Comparison of ENCODE assay signal across 10 mouse cellular contexts in the genomic region with DNA sequence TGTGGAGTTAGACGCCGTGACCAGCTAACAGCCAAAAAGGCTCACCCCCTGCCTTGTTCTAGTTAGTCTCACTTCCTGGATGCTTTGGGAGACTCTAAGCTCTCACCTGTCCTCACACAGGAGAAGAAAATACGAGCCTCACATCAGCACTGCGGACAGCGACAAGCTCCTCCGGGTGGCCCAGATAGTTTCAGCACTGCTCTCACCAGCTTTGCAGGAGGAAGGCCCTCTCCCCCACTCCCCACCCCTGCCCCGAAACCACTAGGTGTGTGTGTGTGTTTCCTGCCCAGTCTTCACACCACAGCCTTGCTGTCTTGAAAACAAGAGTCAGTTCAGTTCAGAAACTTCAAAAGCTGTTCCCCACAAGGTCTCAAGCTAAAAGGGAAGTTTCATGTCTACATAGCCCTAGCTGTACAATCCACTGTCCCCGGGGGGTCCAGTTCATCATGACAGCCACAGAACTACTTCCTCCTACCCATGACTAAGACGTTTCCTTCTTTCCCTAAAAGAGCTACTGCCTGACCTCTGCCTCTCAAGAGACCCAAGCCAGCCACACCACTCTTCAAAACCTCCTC. TPM values are rescaled to one million over a fixed set of nuclear protein-coding genes. Genes with fewer than 3 reads are reported as not detected.
A peak's percentile ranks its signal among the peaks of the same experiment; 100 is the strongest.
DNase-seq lines count a peak whose midpoint lies in the region; ATAC-seq and TF ChIP-seq lines count a peak whose summit lies in the region.
"Had no signal": no experiment of that assay in that cellular context is flagged by ENCODE, and none has a peak within 500 bp of the region (broad histone marks: within the 10 kb centered on the region; RNA-seq: fewer than 3 reads in every experiment).

No protein-coding gene starts in this region.

- peak; percentile 51 for DNase-seq in liver, embryonic 11.5 days (ENCODE audit: low spot score)
- DNase-seq in liver (no peak), A20 (ENCODE audit: low read depth, low spot score) (peak; percentile 10), ES-E14 (ENCODE audit: low read depth, low spot score) (peak; percentile 44)
- DNase-seq in embryonic facial prominence, embryonic 14.5 days (ENCODE audit: low spot score): peak; percentile 66
- no peak for DNase-seq in left cerebral cortex, postnatal 10 days (ENCODE audit: extremely low spot score in 1 of 2, low spot score in 2 of 2)
- DNase-seq in cerebellum, adult 2 months: no peak
- DNase-seq: layer of hippocampus, postnatal 36 days; spleen, adult 18-20 months had no signal

- TF ChIP-seq CTCF in cerebellum, adult 2 months (IDR thresholded peaks at IDR 0.05; ENCODE audit: borderline replicate concordance, insufficient read depth, low read depth, low read length): no peak

- H3K4me3 ChIP-seq in liver, embryonic 11.5 days (ENCODE audit: low read depth, low read length): no peak overlapping the region
- H3K4me3 ChIP-seq in ES-E14 (ENCODE audit: insufficient read depth in 1 of 2, low read depth in 1 of 2, low read length in 2 of 2, poor library complexity in 1 of 2, severe bottlenecking in 1 of 2): no peak overlapping the region
- no peak overlapping the region for H3K4me3 ChIP-seq in embryonic facial prominence, embryonic 14.5 days (ENCODE audit: low read depth, low read length)
- no peak overlapping the region for H3K4me3 ChIP-seq in cerebellum, adult 2 months (replicated peaks; ENCODE audit: insufficient read depth, low read depth, low read length)
- H3K4me3 ChIP-seq: hindbrain, embryonic 15.5 days had no signal

- no peak for TF ChIP-seq POLR2A in cerebellum, adult 2 months (IDR thresholded peaks at IDR 0.05; ENCODE audit: borderline replicate concordance, insufficient read depth, low read length)

- H3K36me3 ChIP-seq in liver, embryonic 11.5 days (ENCODE audit: control insufficient read depth, insufficient read depth, low read length): no peaks in the 10 kb centered on the region
- H3K36me3 ChIP-seq in ES-E14 (ENCODE audit: control insufficient read depth, insufficient read depth, low read length, poor library complexity, severe bottlenecking): no peaks in the 10 kb centered on the region
- no peaks in the 10 kb centered on the region for H3K36me3 ChIP-seq in embryonic facial prominence, embryonic 14.5 days (ENCODE audit: control insufficient read depth, insufficient read depth, low read length)
- H3K36me3 ChIP-seq: hindbrain, embryonic 15.5 days had no signal

- in situ Hi-C loops in ES-E14 (cut with MboI; ENCODE audit: low sequenced_read_pairs in 2 of 2, unreplicated experiment in 2 of 2): no loop called here

- peaks cover 17% of the 10 kb centered on the region for H3K27me3 ChIP-seq in liver, embryonic 11.5 days (replicated peaks; ENCODE audit: control insufficient read depth, insufficient read depth, low read length)
- H3K27me3 ChIP-seq in embryonic facial prominence, embryonic 14.5 days (replicated peaks; ENCODE audit: control insufficient read depth, insufficient read depth, low read length): peaks cover 8% of the 10 kb centered on the region
- H3K27me3 ChIP-seq in cerebellum, adult 2 months (ENCODE audit: control insufficient read depth, insufficient read depth, low read length): no peaks in the 10 kb centered on the region
- H3K27me3 ChIP-seq: hindbrain, embryonic 15.5 days had no signal

- 25% methylated on average over 9 of the region's 9 CpGs for WGBS in liver, embryonic 11.5 days
- 29% methylated on average over 9 of the region's 9 CpGs for WGBS in embryonic facial prominence, embryonic 14.5 days
- 58% methylated on average over 9 of the region's 9 CpGs for WGBS in cerebellum, adult 2 months

- no peak overlapping the region for H3K9ac ChIP-seq in liver, embryonic 11.5 days (ENCODE audit: low read depth, low read length)
- no peak overlapping the region for H3K9ac ChIP-seq in ES-E14 (ENCODE audit: insufficient read depth, low read depth, low read length, poor library complexity, severe bottlenecking)
- no peak overlapping the region for H3K9ac ChIP-seq in embryonic facial prominence, embryonic 14.5 days (ENCODE audit: low read depth, low read length)
- H3K9ac ChIP-seq: hindbrain, embryonic 15.5 days had no signal

- no peak overlapping the region for H3K27ac ChIP-seq in liver, embryonic 11.5 days (ENCODE audit: low read depth, low read length)
- H3K27ac ChIP-seq in ES-E14 (ENCODE audit: insufficient read depth, low read depth, low read length, poor library complexity, severe bottlenecking): no peak overlapping the region
- H3K27ac ChIP-seq in embryonic facial prominence, embryonic 14.5 days (replicated peaks; ENCODE audit: low read depth, low read length): no peak overlapping the region
- no peak overlapping the region for H3K27ac ChIP-seq in cerebellum, adult 2 months (ENCODE audit: insufficient read depth, low read length)
- H3K27ac ChIP-seq: hindbrain, embryonic 15.5 days had no signal

- no peaks in the 10 kb centered on the region for H3K9me3 ChIP-seq in liver, embryonic 11.5 days (ENCODE audit: control insufficient read depth, low read length)
- no peaks in the 10 kb centered on the region for H3K9me3 ChIP-seq in ES-E14 (ENCODE audit: control insufficient read depth, insufficient read depth, low read depth, low read length)
- no peaks in the 10 kb centered on the region for H3K9me3 ChIP-seq in embryonic facial prominence, embryonic 14.5 days (ENCODE audit: control insufficient read depth, low read length)
- H3K9me3 ChIP-seq: hindbrain, embryonic 15.5 days had no signal

- ATAC-seq in liver, embryonic 11.5 days (replicated peaks; ENCODE audit: low FRiP score): no peak
- no peak for ATAC-seq in embryonic facial prominence, embryonic 14.5 days (ENCODE audit: low read depth)

- H3K4me1 ChIP-seq in liver, embryonic 11.5 days (replicated peaks; ENCODE audit: control insufficient read depth, insufficient read depth, low read length): no peaks in the 10 kb centered on the region
- H3K4me1 ChIP-seq in ES-E14 (ENCODE audit: control insufficient read depth in 2 of 2, insufficient read depth in 2 of 2, low read length in 2 of 2, poor library complexity in 1 of 2): peaks cover 2 to 11% of the 10 kb centered on the region in 2 experiments; a peak in 2 of 4 replicates
- H3K4me1 ChIP-seq in embryonic facial prominence, embryonic 14.5 days (ENCODE audit: control insufficient read depth, insufficient read depth, low read length): no peaks in the 10 kb centered on the region
- H3K4me1 ChIP-seq in cerebellum, adult 2 months (ENCODE audit: control insufficient read depth, insufficient read depth, low read length): peaks cover 55% of the 10 kb centered on the region

- intact Hi-C loops in left cerebral cortex, postnatal 10 days (cut with DNase I): no loop called here

- no peak overlapping the region for H3K4me2 ChIP-seq in liver, embryonic 11.5 days
- no peak overlapping the region for H3K4me2 ChIP-seq in embryonic facial prominence, embryonic 14.5 days (ENCODE audit: low read depth, low read length)
- H3K4me2 ChIP-seq: hindbrain, embryonic 15.5 days had no signal

TF ChIP-seq in ES-E14, 5 proteins besides CTCF, POLR2A, EP300 and RAD21:
- peak; percentile 1; the same call in 1 of the 2 replicates for TF ChIP-seq ZC3H11A (IDR thresholded peaks at IDR 0.05; ENCODE audit: borderline replicate concordance, low read depth, low read length)
- no peak for TF ChIP-seq HCFC1 (IDR thresholded peaks at IDR 0.05; ENCODE audit: borderline replicate concordance, insufficient read depth, low read length)
- no peak for TF ChIP-seq CHD2 (IDR thresholded peaks at IDR 0.05; ENCODE audit: low read depth, low read length)
TF ChIP-seq in ES-E14: peak in this region for 1.

RNA-seq across cellular contexts. Expression of a gene that starts 7.6 kb away (rescaled TPM):
- 0.14 and 0.36 TPM in 2 replicates for polyA plus RNA-seq in liver, embryonic 11.5 days (2014; fragmentation: Nextera tagmentation; extraction: Ambion mirVana)
- total RNA-seq in ES-E14 (2012; rRNA removed): 8.9 and 21.8 TPM in 2 replicates
- polyA plus RNA-seq in embryonic facial prominence, embryonic 14.5 days (2014; fragmentation: Nextera tagmentation; extraction: Ambion mirVana): 2.4 and 2.8 TPM in 2 replicates
- 100 to 1,000 TPM; 125 to 134 TPM for total RNA-seq in left cerebral cortex, postnatal 10 days (2021)
- 120 and 122 TPM in 2 replicates for polyA plus RNA-seq in cerebellum, adult 2 months (2012; rRNA removed)

Comparison
In these comparisons a context has a peak if more than half of its experiments do, and no peak if none do; other contexts are left out.
1. DNase-seq: peak in liver, embryonic 11.5 days (single experiment), A20 (single experiment), ES-E14 (single experiment) and embryonic facial prominence, embryonic 14.5 days (single experiment); none in liver (single experiment), left cerebral cortex, postnatal 10 days (0 of 2) and cerebellum, adult 2 months (0 of 2).
2. RNA of a gene that starts 7.6 kb away (polyA plus RNA-seq): 120 to 122 TPM in cerebellum, adult 2 months; 2.4 to 2.8 TPM in embryonic facial prominence, embryonic 14.5 days and 0.14 to 0.36 TPM in liver, embryonic 11.5 days; every median in the first group is over 10 times any median in the second.